Mouse (Mus musculus): ENCODE results near the gene Pacsin2. TPM values are rescaled to one million over a fixed set of nuclear protein-coding genes. Genes with fewer than 3 reads are reported as not detected.
"Not testable (repeated sequence)": the region's sequence is repeated elsewhere in the genome, so short reads cannot be mapped to it uniquely, and the experiment has no call there.

Pacsin2 gene
- polyA plus RNA-seq, 1 experiment from 2014 or later = 23.4 TPM

DNA sequence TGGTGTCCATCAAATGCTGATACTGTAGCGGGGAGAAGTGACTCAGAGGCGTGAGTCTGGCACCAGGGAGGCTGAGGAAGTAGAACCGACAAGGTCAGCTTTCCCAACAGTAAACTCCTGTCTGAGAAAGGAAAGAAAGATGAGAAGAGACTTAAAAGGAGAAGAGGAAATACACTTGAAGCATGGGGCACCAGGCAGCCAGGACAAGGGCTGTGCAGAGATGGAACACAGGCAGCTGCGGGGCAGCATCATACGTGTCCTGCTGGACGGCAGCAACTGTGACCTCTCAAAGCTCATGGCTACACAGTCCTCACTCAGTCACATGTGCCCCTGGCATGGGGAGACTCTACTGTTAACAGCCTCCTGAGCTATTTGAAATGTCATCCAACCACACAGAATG, 54.1 kb downstream of the Pacsin2 start:
- H3K27ac ChIP-seq (ENCODE audit: low read length) = no peak overlapping the region
- H3K27me3 ChIP-seq (ENCODE audit: control insufficient read depth, insufficient read depth, low read depth, low read length) = no peaks in the 10 kb centered on the region
- H3K4me3 ChIP-seq (ENCODE audit: low read depth, low read length) = no peak overlapping the region
- no peak overlapping the region for H3K9ac ChIP-seq (ENCODE audit: low read depth, low read length)
- ATAC-seq = no peak
- no peaks in the 10 kb centered on the region for H3K4me1 ChIP-seq (ENCODE audit: control insufficient read depth, insufficient read depth, low read length)
- no peaks in the 10 kb centered on the region for H3K9me3 ChIP-seq (replicated peaks; ENCODE audit: control insufficient read depth, low read length, poor library complexity, severe bottlenecking)
- no peaks in the 10 kb centered on the region for H3K36me3 ChIP-seq (ENCODE audit: control insufficient read depth, insufficient read depth, low read length)
- H3K4me2 ChIP-seq (ENCODE audit: low read length) = no peak overlapping the region
- 85% methylated on average over 6 of the region's 6 CpGs for WGBS

DNA sequence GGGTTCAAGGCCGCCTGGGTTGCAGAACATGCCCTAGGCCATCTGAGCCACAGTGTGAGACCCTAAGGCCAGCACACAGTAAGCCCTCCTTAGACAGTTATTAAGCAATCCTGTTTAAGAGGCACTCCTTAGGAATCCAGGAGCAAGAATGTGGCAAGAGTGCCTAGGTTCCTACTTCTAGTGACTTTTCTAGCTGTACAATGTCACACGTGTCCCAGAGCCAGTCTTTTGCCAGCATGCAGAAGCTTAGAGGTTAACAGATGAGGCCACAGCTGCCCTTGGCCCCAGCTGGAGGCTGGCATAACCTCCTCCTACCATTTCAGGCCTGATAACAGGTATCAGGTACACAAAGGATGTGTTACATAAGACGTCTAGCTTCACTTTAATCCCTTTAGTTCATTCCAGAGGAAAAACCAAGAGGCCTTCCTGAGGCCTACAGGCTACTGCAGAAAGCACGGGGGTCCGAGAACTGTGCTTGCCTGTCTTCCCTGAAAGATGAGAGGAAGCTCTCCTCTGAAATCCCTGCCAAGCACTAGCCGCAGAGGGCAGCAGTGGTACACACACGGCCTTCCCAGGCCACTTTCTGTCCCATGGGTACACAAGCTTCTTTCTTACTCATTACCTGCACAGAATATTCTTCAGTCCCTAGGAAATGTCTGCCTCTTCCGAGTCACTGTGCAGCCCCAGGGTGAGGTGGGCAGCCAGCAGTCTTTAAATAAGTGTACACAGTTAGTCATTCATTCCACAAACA, 55.5 kb downstream of the Pacsin2 start:
- H3K4me3 ChIP-seq (ENCODE audit: low read depth, low read length) = no peak overlapping the region
- no peak overlapping the region for H3K4me2 ChIP-seq (ENCODE audit: low read length)
- H3K4me1 ChIP-seq (ENCODE audit: control insufficient read depth, insufficient read depth, low read length) = no peaks in the 10 kb centered on the region
- no peaks in the 10 kb centered on the region for H3K36me3 ChIP-seq (ENCODE audit: control insufficient read depth, insufficient read depth, low read length)
- H3K9ac ChIP-seq (ENCODE audit: low read depth, low read length) = no peak overlapping the region
- WGBS = 61% methylated on average over 8 of the region's 8 CpGs
- H3K9me3 ChIP-seq (replicated peaks; ENCODE audit: control insufficient read depth, low read length, poor library complexity, severe bottlenecking) = no peaks in the 10 kb centered on the region
- H3K27me3 ChIP-seq (ENCODE audit: control insufficient read depth, insufficient read depth, low read depth, low read length) = no peaks in the 10 kb centered on the region
- H3K27ac ChIP-seq (ENCODE audit: low read length) = no peak overlapping the region
- ATAC-seq = no peak

GRCm38 (mm10) chr15:83408216-83408615, 56.2 kb downstream of the Pacsin2 start:
- 91% methylated on average over 5 of the region's 5 CpGs for WGBS
- H3K27me3 ChIP-seq (ENCODE audit: control insufficient read depth, insufficient read depth, low read depth, low read length) = no peaks in the 10 kb centered on the region
- no peaks in the 10 kb centered on the region for H3K36me3 ChIP-seq (ENCODE audit: control insufficient read depth, insufficient read depth, low read length)
- H3K4me2 ChIP-seq (ENCODE audit: low read length) = no peak overlapping the region
- no peak for ATAC-seq
- no peak overlapping the region for H3K9ac ChIP-seq (ENCODE audit: low read depth, low read length)
- no peak overlapping the region for H3K4me3 ChIP-seq (ENCODE audit: low read depth, low read length)
- H3K4me1 ChIP-seq (ENCODE audit: control insufficient read depth, insufficient read depth, low read length) = no peaks in the 10 kb centered on the region
- no peaks in the 10 kb centered on the region for H3K9me3 ChIP-seq (replicated peaks; ENCODE audit: control insufficient read depth, low read length, poor library complexity, severe bottlenecking)
- no peak overlapping the region for H3K27ac ChIP-seq (ENCODE audit: low read length)

GRCm38 (mm10) chr15:83407502-83407901, 56.9 kb downstream of the Pacsin2 start:
- H3K4me3 ChIP-seq (ENCODE audit: low read depth, low read length) = no peak overlapping the region
- ATAC-seq = no peak
- WGBS = 87% methylated on average over 5 of the region's 5 CpGs
- no peak overlapping the region for H3K4me2 ChIP-seq (ENCODE audit: low read length)
- no peak overlapping the region for H3K27ac ChIP-seq (ENCODE audit: low read length)
- no peaks in the 10 kb centered on the region for H3K9me3 ChIP-seq (replicated peaks; ENCODE audit: control insufficient read depth, low read length, poor library complexity, severe bottlenecking)
- no peaks in the 10 kb centered on the region for H3K27me3 ChIP-seq (ENCODE audit: control insufficient read depth, insufficient read depth, low read depth, low read length)
- no peaks in the 10 kb centered on the region for H3K36me3 ChIP-seq (ENCODE audit: control insufficient read depth, insufficient read depth, low read length)
- no peaks in the 10 kb centered on the region for H3K4me1 ChIP-seq (ENCODE audit: control insufficient read depth, insufficient read depth, low read length)
- H3K9ac ChIP-seq (ENCODE audit: low read depth, low read length) = no peak overlapping the region

GRCm38 (mm10) chr15:83405866-83406265, 58.5 kb downstream of the Pacsin2 start:
- not testable (repeated sequence) for H3K9ac ChIP-seq (ENCODE audit: low read depth, low read length); H3K36me3 ChIP-seq (ENCODE audit: control insufficient read depth, insufficient read depth, low read length); H3K4me1 ChIP-seq (ENCODE audit: control insufficient read depth, insufficient read depth, low read length); H3K27me3 ChIP-seq (ENCODE audit: control insufficient read depth, insufficient read depth, low read depth, low read length); H3K9me3 ChIP-seq (replicated peaks; ENCODE audit: control insufficient read depth, low read length, poor library complexity, severe bottlenecking); H3K27ac ChIP-seq (ENCODE audit: low read length); H3K4me2 ChIP-seq (ENCODE audit: low read length); H3K4me3 ChIP-seq (ENCODE audit: low read depth, low read length); ATAC-seq
- 88% methylated on average over 15 of the region's 40 CpGs for WGBS

GRCm38 (mm10) chr15:83404008-83404407, 60.4 kb downstream of the Pacsin2 start:
- H3K9me3 ChIP-seq (replicated peaks; ENCODE audit: control insufficient read depth, low read length, poor library complexity, severe bottlenecking) = no peaks in the 10 kb centered on the region
- no peaks in the 10 kb centered on the region for H3K27me3 ChIP-seq (ENCODE audit: control insufficient read depth, insufficient read depth, low read depth, low read length)
- no peak overlapping the region for H3K4me2 ChIP-seq (ENCODE audit: low read length)
- H3K36me3 ChIP-seq (ENCODE audit: control insufficient read depth, insufficient read depth, low read length) = no peaks in the 10 kb centered on the region
- no peak for ATAC-seq
- no peak overlapping the region for H3K9ac ChIP-seq (ENCODE audit: low read depth, low read length)
- no peak overlapping the region for H3K4me3 ChIP-seq (ENCODE audit: low read depth, low read length)
- WGBS = 90% methylated on average over 3 of the region's 3 CpGs
- no peaks in the 10 kb centered on the region for H3K4me1 ChIP-seq (ENCODE audit: control insufficient read depth, insufficient read depth, low read length)
- no peak overlapping the region for H3K27ac ChIP-seq (ENCODE audit: low read length)

GRCm38 (mm10) chr15:83403016-83403415, 61.4 kb downstream of the Pacsin2 start:
- Histone ChIP-seq H3K4me1 (ENCODE audit: control insufficient read depth, insufficient read depth, low read length) (no peaks in the 10 kb centered on the region), H3K9me3 (replicated peaks; ENCODE audit: control insufficient read depth, low read length, poor library complexity, severe bottlenecking) (no peaks in the 10 kb centered on the region), H3K4me3 (ENCODE audit: low read depth, low read length) (no peak overlapping the region), H3K4me2 (ENCODE audit: low read length) (no peak overlapping the region), H3K9ac (ENCODE audit: low read depth, low read length) (no peak overlapping the region), H3K36me3 (ENCODE audit: control insufficient read depth, insufficient read depth, low read length) (no peaks in the 10 kb centered on the region), H3K27me3 (ENCODE audit: control insufficient read depth, insufficient read depth, low read depth, low read length) (no peaks in the 10 kb centered on the region), H3K27ac (ENCODE audit: low read length) (no peak overlapping the region)
- ATAC-seq = no peak
- 37% methylated on average over 5 of the region's 5 CpGs for WGBS

- Histone ChIP-seq H3K27ac (ENCODE audit: low read length) (no peak overlapping the region), H3K4me1 (ENCODE audit: control insufficient read depth, insufficient read depth, low read length) (no peaks in the 10 kb centered on the region), H3K9me3 (replicated peaks; ENCODE audit: control insufficient read depth, low read length, poor library complexity, severe bottlenecking) (no peaks in the 10 kb centered on the region), H3K36me3 (ENCODE audit: control insufficient read depth, insufficient read depth, low read length) (no peaks in the 10 kb centered on the region), H3K27me3 (ENCODE audit: control insufficient read depth, insufficient read depth, low read depth, low read length) (no peaks in the 10 kb centered on the region), H3K9ac (ENCODE audit: low read depth, low read length) (no peak overlapping the region), H3K4me2 (ENCODE audit: low read length) (no peak overlapping the region), H3K4me3 (ENCODE audit: low read depth, low read length) (no peak overlapping the region)
- 89% methylated on average over 2 of the region's 2 CpGs for WGBS
- ATAC-seq = no peak
These were observed 71.7 kb downstream of the Pacsin2 start for GRCm38 (mm10) chr15:83392722-83393121.

GRCm38 (mm10) chr15:83387911-83388310, 76.5 kb downstream of the Pacsin2 start:
- Histone ChIP-seq H3K9me3 (replicated peaks; ENCODE audit: control insufficient read depth, low read length, poor library complexity, severe bottlenecking) (no peaks in the 10 kb centered on the region), H3K9ac (ENCODE audit: low read depth, low read length) (no peak overlapping the region), H3K4me3 (ENCODE audit: low read depth, low read length) (no peak overlapping the region), H3K27me3 (ENCODE audit: control insufficient read depth, insufficient read depth, low read depth, low read length) (no peaks in the 10 kb centered on the region), H3K4me1 (ENCODE audit: control insufficient read depth, insufficient read depth, low read length) (no peaks in the 10 kb centered on the region), H3K36me3 (ENCODE audit: control insufficient read depth, insufficient read depth, low read length) (no peaks in the 10 kb centered on the region), H3K27ac (ENCODE audit: low read length) (no peak overlapping the region), H3K4me2 (ENCODE audit: low read length) (no peak overlapping the region)
- ATAC-seq = no peak
- WGBS = 89% methylated on average over 2 of the region's 2 CpGs
